Mouse (Mus musculus) embryonic facial prominence, embryonic 15.5 days (tissue): ENCODE results near the gene Zbtb21. TPM values are rescaled to one million over a fixed set of nuclear protein-coding genes. Genes with fewer than 3 reads are reported as not detected.

Experiments
- polyA plus RNA-seq: library from polyadenylated mRNA; unstranded; fragments of >200 nt; fragmentation: Nextera tagmentation; extraction: Ambion mirVana; gene quantifications from 2 replicates; pipeline ENCODE4 v1.2.1, GENCODE M21; 2015

Zbtb21 gene
- polyA plus RNA-seq, 1 experiment from 2014 or later: 14.3 TPM

Other genes with a start within 250 kb of the Zbtb21 start
- gene Ripk4, start 198.8 kb downstream of the Zbtb21 start, polyA plus RNA-seq: 26.8 and 29.1 TPM in 2 replicates
- 9.7 and 10.9 TPM in 2 replicates for gene Prdm15, start 110.8 kb downstream of the Zbtb21 start, polyA plus RNA-seq
- 23.4 and 23.5 TPM in 2 replicates for gene C2cd2, start within 50 bp of the Zbtb21 start, polyA plus RNA-seq
- 24.2 and 24.7 TPM in 2 replicates for gene B230307C23Rik, start 34.7 kb upstream of the Zbtb21 start, polyA plus RNA-seq
- 15.2 and 17.6 TPM in 2 replicates for gene A630089N07Rik, start 119.8 kb upstream of the Zbtb21 start, polyA plus RNA-seq